Mouse (Mus musculus): ENCODE measurements around the gene Ppm1l. TPM values are rescaled to one million over a fixed set of nuclear protein-coding genes. Genes with fewer than 3 reads are reported as not detected.

The Ppm1l gene
- polyA plus RNA-seq (2015; fragmentation: Illumina TruSeq; extraction: RNeasy Lipid Tissue Mini Kit (QIAGEN cat#74804); ENCODE audit: insufficient read depth, low replicate concordance) = 5.8 TPM

DNA sequence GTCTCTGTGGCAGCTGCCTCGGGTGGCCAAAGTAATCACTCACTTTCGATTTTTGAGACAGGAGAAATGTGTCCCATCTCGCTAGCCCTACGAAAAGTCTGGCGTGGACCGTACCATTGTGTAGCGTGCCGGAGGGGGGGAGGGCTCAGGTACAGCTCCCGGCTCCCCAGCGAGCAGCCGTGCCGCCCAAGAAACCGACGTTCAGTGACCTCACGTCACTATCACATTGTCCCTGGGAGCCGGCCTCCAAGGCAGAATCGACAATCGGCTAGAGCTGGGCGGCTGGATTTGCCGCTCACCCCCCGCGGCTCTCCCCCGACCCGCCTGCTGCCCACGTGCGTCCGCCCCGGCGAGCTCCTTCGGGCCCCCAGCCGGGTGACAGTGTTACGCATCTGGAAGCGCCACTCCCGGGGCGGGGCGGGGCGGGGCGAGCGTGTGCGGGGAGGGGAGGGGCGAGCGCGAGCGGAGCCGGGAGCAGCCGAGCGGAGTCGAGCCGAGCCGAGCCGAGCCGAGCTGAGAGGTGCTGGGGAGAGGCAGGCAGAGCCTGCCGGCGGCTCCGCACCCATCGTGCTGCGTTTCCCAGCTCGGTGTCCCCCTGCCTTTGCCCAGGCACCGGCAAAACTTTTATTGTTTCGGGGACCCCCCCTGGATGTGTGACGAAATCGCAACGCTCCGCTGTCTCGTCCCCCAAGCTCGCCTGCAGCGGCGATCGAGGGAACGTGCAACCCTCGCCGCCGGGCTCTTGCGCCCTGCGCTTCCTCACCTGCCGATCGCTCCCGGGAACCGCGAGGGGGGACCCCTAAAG, at the start of gene Ppm1l:
Gene Ppm1l (plus strand): TSS at position 471 of the 805 bp plus-strand sequence.

DNA sequence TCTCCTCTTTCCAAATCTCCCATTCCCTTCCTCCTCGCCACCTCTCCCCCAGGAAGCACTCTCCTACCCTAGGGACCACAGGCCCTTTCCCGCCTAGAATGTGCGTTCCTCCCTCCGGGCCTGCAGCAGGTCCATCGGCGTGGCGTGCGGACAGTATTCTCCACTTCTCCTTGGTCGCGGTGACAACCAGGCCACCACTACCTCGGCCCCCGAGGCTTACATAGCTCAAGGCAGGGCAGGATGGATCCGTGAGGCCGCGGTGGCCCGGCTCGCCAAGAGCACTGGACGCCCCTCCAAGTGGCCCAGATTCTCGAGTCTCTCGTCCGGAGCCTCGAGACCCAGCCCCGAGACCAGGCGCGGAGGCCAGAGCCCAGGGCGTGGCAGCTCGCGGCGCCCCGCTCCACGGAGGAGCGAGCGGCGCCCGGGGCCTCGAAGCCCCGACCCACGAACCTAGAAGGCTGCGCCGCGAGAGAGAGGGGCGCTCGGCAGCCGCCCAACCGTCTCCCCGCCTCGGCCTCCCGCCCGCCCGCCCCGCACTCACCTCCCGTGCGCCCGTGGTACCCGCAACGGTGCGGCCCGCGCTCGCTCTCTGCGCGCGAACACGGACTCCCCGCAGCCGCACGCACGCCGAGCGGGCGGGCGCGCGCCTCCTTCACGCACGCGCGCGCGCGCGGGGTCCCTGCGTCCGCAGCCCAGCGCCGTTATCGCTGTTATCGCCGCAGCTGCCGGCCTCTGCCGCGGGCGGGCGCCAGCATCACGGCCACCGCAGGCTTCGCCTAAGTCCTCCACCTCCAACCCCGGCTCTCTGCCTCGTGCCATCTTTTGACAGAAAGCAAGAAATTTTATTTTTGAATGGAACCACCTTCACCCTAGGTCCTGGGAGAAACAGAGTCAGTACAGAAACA, 281.9 kb downstream of the Ppm1l start, which contains the start of gene B3galnt1:
Gene B3galnt1 (minus strand): TSS at position 700 of the 905 bp plus-strand sequence.

Other genes with a start within 250 kb of the Ppm1l start
- gene Kpna4, start 189.7 kb upstream of the Ppm1l start, polyA plus RNA-seq (2015; fragmentation: Illumina TruSeq; extraction: RNeasy Lipid Tissue Mini Kit (QIAGEN cat#74804); ENCODE audit: insufficient read depth, low replicate concordance) = 121 TPM
- gene Arl14, start 94.4 kb upstream of the Ppm1l start, polyA plus RNA-seq (2015; fragmentation: Illumina TruSeq; extraction: RNeasy Lipid Tissue Mini Kit (QIAGEN cat#74804); ENCODE audit: insufficient read depth, low replicate concordance) = not detected